Comparison of ENCODE assay signal across 25 mouse cellular contexts in genomic region chr2:168878708-168879107, GRCm38 (mm10).
DNase-seq lines count a peak whose midpoint lies in the region; ATAC-seq and TF ChIP-seq lines count a peak whose summit lies in the region.
"Had no signal": no experiment of that assay in that cellular context is flagged by ENCODE, and none has a peak within 500 bp of the region (broad histone marks: within the 10 kb centered on the region; RNA-seq: fewer than 3 reads in every experiment).

No protein-coding gene starts in this region.

- no peak for ATAC-seq in liver, embryonic 12.5 days
- peak; percentile 83 for ATAC-seq in liver, embryonic 16.5 days (ENCODE audit: low read depth)
- peak; percentile 58; the same call in 1 of the 2 replicates for ATAC-seq in stomach, postnatal 0 days (ENCODE audit: low FRiP score, low TSS enrichment)
- ATAC-seq in forebrain, embryonic 12.5 days (ENCODE audit: low FRiP score) = no peak
- ATAC-seq: forebrain, embryonic 14.5 days; forebrain, postnatal 0 days; hindbrain, postnatal 0 days; Patski had no signal

- H3K27ac ChIP-seq in liver, embryonic 12.5 days = no peak overlapping the region
- 0 out of 2 replicates have a peak overlapping the region, but pooled peaks have one; percentile 30 for H3K27ac ChIP-seq in liver, embryonic 16.5 days (ENCODE audit: low read length)
- no peak overlapping the region for H3K27ac ChIP-seq in stomach, postnatal 0 days (replicated peaks)
- no peak overlapping the region for H3K27ac ChIP-seq in forebrain, embryonic 12.5 days
- H3K27ac ChIP-seq: forebrain, embryonic 10.5 days; gastrocnemius, adult 2 months; heart, embryonic 15.5 days; hindbrain, embryonic 14.5 days; hindbrain, postnatal 0 days had no signal

- 0 out of 2 replicates have a peak, but pooled peaks cover 7% of the 10 kb centered on the region for H3K4me1 ChIP-seq in liver, embryonic 12.5 days
- H3K4me1 ChIP-seq in liver, embryonic 16.5 days (ENCODE audit: control insufficient read depth, low read depth, low read length) = no peaks in the 10 kb centered on the region
- no peaks in the 10 kb centered on the region for H3K4me1 ChIP-seq in stomach, postnatal 0 days (replicated peaks; ENCODE audit: control insufficient read depth, insufficient read depth)
- no peaks in the 10 kb centered on the region for H3K4me1 ChIP-seq in forebrain, embryonic 12.5 days
- H3K4me1 ChIP-seq: forebrain, embryonic 10.5 days; heart, embryonic 12.5 days; heart, embryonic 15.5 days had no signal

- no peak for TF ChIP-seq CTCF in stomach, postnatal 0 days (IDR thresholded peaks at IDR 0.05; ENCODE audit: low read depth)

- H3K36me3 ChIP-seq in liver, embryonic 12.5 days = no peaks in the 10 kb centered on the region
- no peaks in the 10 kb centered on the region for H3K36me3 ChIP-seq in liver, embryonic 16.5 days (ENCODE audit: control insufficient read depth, insufficient read depth)
- H3K36me3 ChIP-seq in stomach, postnatal 0 days (ENCODE audit: control insufficient read depth, insufficient read depth, low read length) = no peaks in the 10 kb centered on the region
- H3K36me3 ChIP-seq in forebrain, embryonic 12.5 days (replicated peaks) = no peaks in the 10 kb centered on the region
- H3K36me3 ChIP-seq: forebrain, embryonic 10.5 days; G1E; heart, embryonic 12.5 days; heart, embryonic 15.5 days had no signal

- no peak for TF ChIP-seq EP300 in stomach, postnatal 0 days (optimal IDR thresholded peaks at IDR 0.05)

- no peaks in the 10 kb centered on the region for H3K9me3 ChIP-seq in liver, embryonic 12.5 days (replicated peaks)
- H3K9me3 ChIP-seq in liver, embryonic 16.5 days (replicated peaks; ENCODE audit: control insufficient read depth, low read length) = no peaks in the 10 kb centered on the region
- H3K9me3 ChIP-seq in stomach, postnatal 0 days (ENCODE audit: control insufficient read depth, low read length) = no peaks in the 10 kb centered on the region
- H3K9me3 ChIP-seq in forebrain, embryonic 12.5 days = no peaks in the 10 kb centered on the region
- H3K9me3 ChIP-seq: forebrain, embryonic 10.5 days; heart, embryonic 12.5 days; heart, embryonic 15.5 days had no signal

- H3K4me2 ChIP-seq in liver, embryonic 12.5 days = no peak overlapping the region
- H3K4me2 ChIP-seq in liver, embryonic 16.5 days (ENCODE audit: low read depth, low read length) = peak overlapping the region; percentile 11; the same call in 1 of the 2 replicates
- H3K4me2 ChIP-seq in stomach, postnatal 0 days (replicated peaks; ENCODE audit: low read depth) = no peak overlapping the region
- H3K4me2 ChIP-seq in forebrain, embryonic 12.5 days = no peak overlapping the region
- H3K4me2 ChIP-seq: heart, embryonic 12.5 days; heart, embryonic 15.5 days; hindbrain, embryonic 14.5 days had no signal

- H3K4me3 ChIP-seq in liver, embryonic 12.5 days = no peak overlapping the region
- H3K4me3 ChIP-seq in liver, embryonic 16.5 days (ENCODE audit: low read depth, low read length) = no peak overlapping the region
- H3K4me3 ChIP-seq in stomach, postnatal 0 days (ENCODE audit: low read depth, low read length) = no peak overlapping the region
- no peak overlapping the region for H3K4me3 ChIP-seq in forebrain, embryonic 12.5 days (replicated peaks)
- H3K4me3 ChIP-seq: forebrain, embryonic 10.5 days; gastrocnemius, adult 2 months; heart, embryonic 12.5 days; heart, embryonic 15.5 days had no signal

- WGBS in liver, embryonic 12.5 days (ENCODE audit: insufficient replicate concordance) = 66% methylated on average over 8 of the region's 8 CpGs
- 72% methylated on average over 8 of the region's 8 CpGs for WGBS in liver, embryonic 16.5 days (ENCODE audit: insufficient replicate concordance)
- WGBS in stomach, postnatal 0 days = 40% methylated on average over 8 of the region's 8 CpGs
- 86% methylated on average over 8 of the region's 8 CpGs for WGBS in forebrain, embryonic 12.5 days

- H3K9ac ChIP-seq in liver, embryonic 12.5 days = no peak overlapping the region
- no peak overlapping the region for H3K9ac ChIP-seq in liver, embryonic 16.5 days (ENCODE audit: low read depth, low read length)
- no peak overlapping the region for H3K9ac ChIP-seq in stomach, postnatal 0 days (ENCODE audit: low read length)
- H3K9ac ChIP-seq in forebrain, embryonic 12.5 days = no peak overlapping the region
- H3K9ac ChIP-seq: forebrain, postnatal 0 days; heart, embryonic 12.5 days; heart, embryonic 15.5 days; hindbrain, embryonic 14.5 days had no signal

- peak; percentile 18 for DNase-seq in liver
- peak; percentile 48 for DNase-seq in stomach, postnatal 0 days (ENCODE audit: low spot score)
- DNase-seq in urinary bladder, postnatal 36 days (ENCODE audit: low spot score in 2 of 2) = no peak
- DNase-seq: adrenal gland, postnatal 10 days; B cell, adult 2 months; cerebellum, adult 18-20 months; cerebellum, adult 9-10 months; forebrain, postnatal 0 days; gastrocnemius, adult 2 months; gastrocnemius, postnatal 25 days; heart, adult 18-20 months; heart, postnatal 10 days; heart, postnatal 4 days had no signal

- no peaks in the 10 kb centered on the region for H3K27me3 ChIP-seq in liver, embryonic 12.5 days (replicated peaks)
- no peaks in the 10 kb centered on the region for H3K27me3 ChIP-seq in liver, embryonic 16.5 days (ENCODE audit: control insufficient read depth, insufficient read depth, low read depth, low read length)
- H3K27me3 ChIP-seq in stomach, postnatal 0 days (ENCODE audit: control insufficient read depth, insufficient read depth, low read length) = no peaks in the 10 kb centered on the region
- H3K27me3 ChIP-seq in forebrain, embryonic 12.5 days = no peaks in the 10 kb centered on the region
- H3K27me3 ChIP-seq: CH12.LX; heart, embryonic 12.5 days; heart, embryonic 15.5 days; Patski had no signal

Comparison
In these comparisons a context has a peak if more than half of its experiments do, and no peak if none do; other contexts are left out.
1. ATAC-seq: peak in liver, embryonic 16.5 days (single experiment) and stomach, postnatal 0 days (single experiment); none in liver, embryonic 12.5 days (single experiment) and forebrain, embryonic 12.5 days (single experiment).
2. DNase-seq: peak in liver (single experiment) and stomach, postnatal 0 days (single experiment); none in urinary bladder, postnatal 36 days (0 of 2).